8 mouse cellular contexts compared by ENCODE assay signal in the genomic region with DNA sequence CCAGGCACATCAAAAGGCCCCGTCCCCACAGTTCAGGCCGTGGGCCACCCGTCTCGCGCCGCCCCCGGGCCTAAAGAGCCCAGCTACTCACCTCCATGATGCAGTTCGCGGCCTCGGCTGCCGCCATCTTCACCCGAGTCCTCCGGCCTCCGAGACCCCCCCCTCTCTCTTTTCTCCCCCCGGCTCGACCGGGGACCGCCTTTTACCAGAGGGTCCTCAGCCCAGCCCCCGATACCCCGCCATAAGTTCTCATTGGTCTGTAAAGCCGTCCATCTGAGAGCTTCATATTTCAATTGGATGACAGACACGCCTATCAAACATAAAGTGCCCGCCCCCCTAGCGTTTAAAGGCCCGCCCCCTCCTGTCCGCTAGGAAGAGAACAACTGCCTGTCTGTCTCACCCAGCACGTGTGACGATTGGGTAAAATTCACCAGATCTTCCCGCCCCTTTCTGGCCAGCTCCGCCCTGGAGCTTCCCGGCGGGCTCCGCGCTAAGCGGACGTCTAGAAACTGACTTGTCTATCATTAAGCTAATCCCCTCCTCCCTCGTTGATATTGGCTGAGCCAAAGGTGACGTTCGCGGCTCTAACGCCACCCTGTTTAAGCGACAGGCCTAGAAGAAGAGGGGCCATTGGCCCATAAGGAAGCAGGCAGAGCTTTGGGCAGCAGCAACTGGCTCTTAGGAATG. TPM values are rescaled to one million over a fixed set of nuclear protein-coding genes. Genes with fewer than 3 reads are reported as not detected.
DNase-seq lines count a peak whose midpoint lies in the region; ATAC-seq lines count a peak whose summit lies in the region.

Gene Prmt1, minus strand, starts transcription at position 377 of the 687 bp plus-strand sequence.

- peak within 1 kb of the TSS; percentile 71 for H3K4me2 ChIP-seq in lung, embryonic 16.5 days (ENCODE audit: low read depth, low read length)

- peak; percentile 100 for DNase-seq in MEL-GATA-1-ER (ENCODE audit: extremely low read depth, low read depth)
- peak; percentile 97 for DNase-seq in cerebellum, adult 8-10 months
- DNase-seq in forelimb bud, embryonic 11.5 days (ENCODE audit: low read depth, low spot score), result peak; percentile 100
- DNase-seq in layer of hippocampus, adult 9-10 months (ENCODE audit: low spot score), result peak; percentile 97
- peak; percentile 99 for DNase-seq in ovary, postnatal 10 days (ENCODE audit: low spot score)
- peak; percentile 93 to 99 for DNase-seq in thymus, postnatal 10 days (ENCODE audit: low spot score in 2 of 2)

- H3K4me1 ChIP-seq in lung, embryonic 16.5 days (replicated peaks; ENCODE audit: control insufficient read depth, insufficient read depth, low read length), result peaks cover 20% of the 10 kb centered on the region

- peak within 1 kb of the TSS; percentile 93 for H3K9ac ChIP-seq in lung, embryonic 16.5 days (ENCODE audit: low read length)

- peak; percentile 89 to 90 for ATAC-seq in hematopoietic stem cell, adult 5-6 weeks (replicated peaks in 1 of 2; ENCODE audit: insufficient read depth in 1 of 2, low FRiP score in 2 of 2, low TSS enrichment in 1 of 2, low read depth in 1 of 2, poor library complexity in 2 of 2, severe bottlenecking in 2 of 2)
- peak; percentile 95 for ATAC-seq in lung, embryonic 16.5 days (ENCODE audit: low read depth)

- peak within 1 kb of the TSS; percentile 95 for H3K4me3 ChIP-seq in lung, embryonic 16.5 days (ENCODE audit: low read length)

- under 1% methylated on average over 42 of the region's 42 CpGs for WGBS in lung, embryonic 16.5 days

- H3K9me3 ChIP-seq in lung, embryonic 16.5 days (ENCODE audit: control insufficient read depth, low read length), result no peaks in the 10 kb centered on the region

- H3K27ac ChIP-seq in lung, embryonic 16.5 days (ENCODE audit: low read length), result peak within 1 kb of the TSS; percentile 91

- H3K36me3 ChIP-seq in lung, embryonic 16.5 days (ENCODE audit: control insufficient read depth, insufficient read depth, low read length), result peaks cover 18% of the 10 kb centered on the region

- H3K27me3 ChIP-seq in lung, embryonic 16.5 days (ENCODE audit: control insufficient read depth, insufficient read depth, low read depth, low read length), result no peaks in the 10 kb centered on the region

RNA-seq across cellular contexts. Expression of gene Prmt1, which starts in this region (rescaled TPM):
- total RNA-seq in hematopoietic stem cell, adult 5-6 weeks (2017), result 156 and 185 TPM in 2 replicates
- 413 and 457 TPM in 2 replicates for polyA plus RNA-seq in lung, embryonic 16.5 days (2015; fragmentation: Nextera tagmentation; extraction: Ambion mirVana)

Comparison
In these comparisons a context has a peak if more than half of its experiments do, and no peak if none do; other contexts are left out.
1. Peak in every context shown above with its lines: DNase-seq, ATAC-seq, H3K4me3 ChIP-seq and H3K27ac ChIP-seq.